Mouse (Mus musculus): Measurements from ENCODE around the gene Aim2.
"Not testable (repeated sequence)": the region's sequence is repeated elsewhere in the genome, so short reads cannot be mapped to it uniquely, and the experiment has no call there.

GRCm38 (mm10) chr1:173510595-173510994 lies 159.9 kb downstream of the Aim2 start:
- TF ChIP-seq CTCF (IDR thresholded peaks at IDR 0.05; ENCODE audit: control insufficient read depth, insufficient read depth, insufficient read length); FOSL1 (IDR thresholded peaks at IDR 0.05; ENCODE audit: insufficient read depth, low read length, poor library complexity, severe bottlenecking); USF1 (IDR thresholded peaks at IDR 0.05; ENCODE audit: low read depth); MAX (IDR thresholded peaks at IDR 0.05): not testable (repeated sequence)
